ENCODE assay signal across 26 mouse cellular contexts in genomic region chr2:92690304-92690703, GRCm38 (mm10).
DNase-seq lines count a peak whose midpoint lies in the region; ATAC-seq lines count a peak whose summit lies in the region.
"Had no signal": no experiment of that assay in that cellular context is flagged by ENCODE, and none has a peak within 500 bp of the region (broad histone marks: within the 10 kb centered on the region; RNA-seq: fewer than 3 reads in every experiment).

No protein-coding gene starts in this region.

- peaks cover 5% of the 10 kb centered on the region; the same call in 1 of the 2 replicates for H3K27me3 ChIP-seq in hindbrain, embryonic 10.5 days (ENCODE audit: insufficient read depth, poor library complexity, severe bottlenecking)
- 0 out of 2 replicates have a peak, but pooled peaks cover 11% of the 10 kb centered on the region for H3K27me3 ChIP-seq in hindbrain, embryonic 12.5 days
- H3K27me3 ChIP-seq: embryonic facial prominence, embryonic 12.5 days; forebrain, embryonic 13.5 days; forebrain, embryonic 15.5 days had no signal

- no peaks in the 10 kb centered on the region for H3K9me3 ChIP-seq in hindbrain, embryonic 10.5 days
- H3K9me3 ChIP-seq in hindbrain, embryonic 12.5 days (replicated peaks), result no peaks in the 10 kb centered on the region
- H3K9me3 ChIP-seq: embryonic facial prominence, embryonic 12.5 days; forebrain, embryonic 15.5 days; G1E had no signal

- no peak overlapping the region for H3K4me3 ChIP-seq in hindbrain, embryonic 10.5 days
- H3K4me3 ChIP-seq in hindbrain, embryonic 12.5 days, result no peak overlapping the region
- H3K4me3 ChIP-seq: embryonic facial prominence, embryonic 10.5 days; embryonic facial prominence, embryonic 12.5 days; forebrain, embryonic 13.5 days; forebrain, embryonic 15.5 days had no signal

- H3K36me3 ChIP-seq in hindbrain, embryonic 10.5 days, result no peaks in the 10 kb centered on the region
- H3K36me3 ChIP-seq in hindbrain, embryonic 12.5 days, result no peaks in the 10 kb centered on the region
- H3K36me3 ChIP-seq: embryonic facial prominence, embryonic 10.5 days; embryonic facial prominence, embryonic 12.5 days; forebrain, embryonic 15.5 days; G1E had no signal

- no peak overlapping the region for H3K4me2 ChIP-seq in hindbrain, embryonic 12.5 days (replicated peaks)
- H3K4me2 ChIP-seq: embryonic facial prominence, embryonic 12.5 days; forebrain, embryonic 13.5 days; forebrain, embryonic 15.5 days had no signal

- no peak for DNase-seq in hindbrain, embryonic 10.5 days (ENCODE audit: low spot score)
- peak; percentile 51 for DNase-seq in layer of hippocampus, adult 9-11 months
- no peak for DNase-seq in layer of hippocampus, adult 9-10 months (ENCODE audit: low spot score)
- peak; percentile 4 for DNase-seq in lung, postnatal 36 days
- no peak for DNase-seq in lung, postnatal 4 days
- DNase-seq in brain, adult 2 months (ENCODE audit: low read depth, low spot score), result peak; percentile 65
- DNase-seq in gastrocnemius, postnatal 25 days, result no peak
- DNase-seq: adrenal gland, adult 8-10 months; adrenal gland, postnatal 14 days; adrenal gland, postnatal 36 days; B cell, adult 2 months; cerebellum, adult 11 months; cerebellum, adult 18-20 months; cerebellum, adult 8-10 months; cerebellum, adult 9-11 months; cerebellum, postnatal 14 days; cerebellum, postnatal 36 days had no signal

- WGBS in hindbrain, embryonic 10.5 days, result 94% methylated on average over 2 of the region's 2 CpGs
- WGBS in hindbrain, embryonic 12.5 days, result 86% methylated on average over 2 of the region's 2 CpGs

- H3K27ac ChIP-seq in hindbrain, embryonic 10.5 days, result 0 out of 2 replicates have a peak overlapping the region, but pooled peaks have one; percentile 12
- H3K27ac ChIP-seq in hindbrain, embryonic 12.5 days, result no peak overlapping the region
- H3K27ac ChIP-seq: embryonic facial prominence, embryonic 10.5 days; embryonic facial prominence, embryonic 12.5 days; forebrain, embryonic 13.5 days had no signal

- peaks cover 27% of the 10 kb centered on the region for H3K4me1 ChIP-seq in hindbrain, embryonic 10.5 days (replicated peaks)
- H3K4me1 ChIP-seq in hindbrain, embryonic 12.5 days, result peaks cover 9% of the 10 kb centered on the region
- H3K4me1 ChIP-seq: embryonic facial prominence, embryonic 12.5 days had no signal

- no peak for ATAC-seq in hindbrain, embryonic 12.5 days (ENCODE audit: low FRiP score)
- ATAC-seq: activated CD4-positive, CD25-positive, alpha-beta regulatory T cell, adult 4 months; CD4-positive, CD25-positive, alpha-beta regulatory T cell, adult 4 months; forebrain, embryonic 13.5 days; forebrain, embryonic 15.5 days; Patski had no signal

- no peak overlapping the region for H3K9ac ChIP-seq in hindbrain, embryonic 12.5 days
- H3K9ac ChIP-seq: embryonic facial prominence, embryonic 12.5 days; forebrain, embryonic 13.5 days; forebrain, embryonic 15.5 days had no signal

Comparison
In these comparisons a context has a peak if more than half of its experiments do, and no peak if none do; other contexts are left out.
1. DNase-seq: peak in layer of hippocampus, adult 9-11 months (single experiment), lung, postnatal 36 days (single experiment) and brain, adult 2 months (single experiment); none in hindbrain, embryonic 10.5 days (single experiment), layer of hippocampus, adult 9-10 months (single experiment), lung, postnatal 4 days (0 of 2) and gastrocnemius, postnatal 25 days (single experiment).